Mouse (Mus musculus): Measurements from ENCODE around the gene Tm9sf4. TPM values are rescaled to one million over a fixed set of nuclear protein-coding genes. Genes with fewer than 3 reads are reported as not detected.

The Tm9sf4 gene
- polyA plus RNA-seq, 1 experiment from 2014 or later, result 78.6 TPM

GRCm38 (mm10) chr2:153198485-153198884, 37.4 kb downstream of the Tm9sf4 start:
- no peaks in the 10 kb centered on the region for H3K27me3 ChIP-seq
- H3K4me2 ChIP-seq (replicated peaks), result no peak overlapping the region
- WGBS, result 83% methylated on average over 5 of the region's 5 CpGs
- ATAC-seq, result no peak
- H3K4me1 ChIP-seq (replicated peaks), result peaks cover 3% of the 10 kb centered on the region; the same call in 1 of the 2 replicates
- H3K4me3 ChIP-seq (replicated peaks), result no peak overlapping the region
- no peak overlapping the region for H3K27ac ChIP-seq
- no peak overlapping the region for H3K9ac ChIP-seq (replicated peaks)
- H3K9me3 ChIP-seq, result no peaks in the 10 kb centered on the region
- H3K36me3 ChIP-seq, result peaks cover 81% of the 10 kb centered on the region

GRCm38 (mm10) chr2:153199114-153199513, 38.0 kb downstream of the Tm9sf4 start:
- H3K9ac ChIP-seq (replicated peaks), result no peak overlapping the region
- peaks cover 3% of the 10 kb centered on the region; the same call in 1 of the 2 replicates for H3K4me1 ChIP-seq (replicated peaks)
- H3K9me3 ChIP-seq, result no peaks in the 10 kb centered on the region
- H3K4me2 ChIP-seq (replicated peaks), result no peak overlapping the region
- peaks cover 84% of the 10 kb centered on the region for H3K36me3 ChIP-seq
- H3K27me3 ChIP-seq, result no peaks in the 10 kb centered on the region
- no peak overlapping the region for H3K4me3 ChIP-seq (replicated peaks)
- ATAC-seq, result no peak
- 91% methylated on average over 2 of the region's 2 CpGs for WGBS
- no peak overlapping the region for H3K27ac ChIP-seq

GRCm38 (mm10) chr2:153202766-153203165, 41.7 kb downstream of the Tm9sf4 start:
- ATAC-seq, result no peak
- Histone ChIP-seq H3K4me3 (replicated peaks) (no peak overlapping the region), H3K9me3 (no peaks in the 10 kb centered on the region), H3K36me3 (peaks cover 89% of the 10 kb centered on the region), H3K27me3 (no peaks in the 10 kb centered on the region), H3K27ac (no peak overlapping the region), H3K4me2 (replicated peaks) (no peak overlapping the region), H3K9ac (replicated peaks) (no peak overlapping the region), H3K4me1 (replicated peaks) (peaks cover 3% of the 10 kb centered on the region; the same call in 1 of the 2 replicates)
- 81% methylated on average over 1 of the region's 1 CpGs for WGBS

GRCm38 (mm10) chr2:153208149-153208548, 47.0 kb downstream of the Tm9sf4 start:
- Histone ChIP-seq H3K27me3 (no peaks in the 10 kb centered on the region), H3K4me2 (replicated peaks) (no peak overlapping the region), H3K4me1 (replicated peaks) (no peaks in the 10 kb centered on the region), H3K36me3 (peaks cover 77% of the 10 kb centered on the region), H3K27ac (no peak overlapping the region), H3K4me3 (replicated peaks) (no peak overlapping the region), H3K9ac (replicated peaks) (no peak overlapping the region), H3K9me3 (no peaks in the 10 kb centered on the region)
- ATAC-seq, result no peak
- 95% methylated on average over 2 of the region's 2 CpGs for WGBS

- no peaks in the 10 kb centered on the region for H3K27me3 ChIP-seq
- H3K4me1 ChIP-seq (replicated peaks), result no peaks in the 10 kb centered on the region
- no peak for ATAC-seq
- no peak overlapping the region for H3K4me2 ChIP-seq (replicated peaks)
- H3K4me3 ChIP-seq (replicated peaks), result no peak overlapping the region
- no peak overlapping the region for H3K9ac ChIP-seq (replicated peaks)
- H3K27ac ChIP-seq, result no peak overlapping the region
- H3K9me3 ChIP-seq, result no peaks in the 10 kb centered on the region
- peaks cover 68% of the 10 kb centered on the region for H3K36me3 ChIP-seq
- 95% methylated on average over 5 of the region's 5 CpGs for WGBS
Observed at GRCm38 (mm10) chr2:153209286-153209685, 48.2 kb downstream of the Tm9sf4 start.

GRCm38 (mm10) chr2:153211451-153211850, 50.3 kb downstream of the Tm9sf4 start:
- no peak overlapping the region for H3K4me3 ChIP-seq (replicated peaks)
- 94% methylated on average over 5 of the region's 5 CpGs for WGBS
- no peak overlapping the region for H3K9ac ChIP-seq (replicated peaks)
- H3K4me1 ChIP-seq (replicated peaks), result no peaks in the 10 kb centered on the region
- no peaks in the 10 kb centered on the region for H3K9me3 ChIP-seq
- no peak overlapping the region for H3K27ac ChIP-seq
- no peak overlapping the region for H3K4me2 ChIP-seq (replicated peaks)
- peaks cover 46% of the 10 kb centered on the region for H3K36me3 ChIP-seq
- no peaks in the 10 kb centered on the region for H3K27me3 ChIP-seq
- ATAC-seq, result no peak

- ATAC-seq, result no peak
- H3K36me3 ChIP-seq, result peaks cover 28% of the 10 kb centered on the region
- H3K4me1 ChIP-seq (replicated peaks), result no peaks in the 10 kb centered on the region
- no peak overlapping the region for H3K4me2 ChIP-seq (replicated peaks)
- no peaks in the 10 kb centered on the region for H3K9me3 ChIP-seq
- no peaks in the 10 kb centered on the region for H3K27me3 ChIP-seq
- H3K9ac ChIP-seq (replicated peaks), result no peak overlapping the region
- no peak overlapping the region for H3K4me3 ChIP-seq (replicated peaks)
- WGBS, result 90% methylated on average over 4 of the region's 4 CpGs
- no peak overlapping the region for H3K27ac ChIP-seq
Observed at GRCm38 (mm10) chr2:153213351-153213750, 52.2 kb downstream of the Tm9sf4 start.

- ATAC-seq, result no peak
- no peaks in the 10 kb centered on the region for H3K4me1 ChIP-seq (replicated peaks)
- 85% methylated on average over 6 of the region's 6 CpGs for WGBS
Observed at GRCm38 (mm10) chr2:153214771-153215259, 53.7 kb downstream of the Tm9sf4 start.

GRCm38 (mm10) chr2:153215421-153215820, 54.3 kb downstream of the Tm9sf4 start:
- whole genome bisulfite sequencing, result 80% methylated on average over 4 of the region's 4 CpGs
- ATAC-seq, result no peak
- H3K4me3 ChIP-seq (replicated peaks), result no peak overlapping the region
- H3K27me3 ChIP-seq, result no peaks in the 10 kb centered on the region
- H3K4me2 ChIP-seq (replicated peaks), result no peak overlapping the region
- H3K9me3 ChIP-seq, result no peaks in the 10 kb centered on the region
- H3K9ac ChIP-seq (replicated peaks), result no peak overlapping the region
- peaks cover 13% of the 10 kb centered on the region; the same call in 1 of the 2 replicates for H3K36me3 ChIP-seq
- no peak overlapping the region for H3K27ac ChIP-seq
- H3K4me1 ChIP-seq (replicated peaks), result no peaks in the 10 kb centered on the region

More at GRCm38 (mm10) chr2:153214771-153215259, 53.7 kb downstream of the Tm9sf4 start:
- Histone ChIP-seq H3K27ac (no peak overlapping the region), H3K9me3 (no peaks in the 10 kb centered on the region), H3K9ac (replicated peaks) (no peak overlapping the region), H3K4me2 (replicated peaks) (no peak overlapping the region), H3K36me3 (peaks cover 13% of the 10 kb centered on the region), H3K27me3 (no peaks in the 10 kb centered on the region), H3K4me3 (replicated peaks) (no peak overlapping the region)

- Histone ChIP-seq H3K9me3 (no peaks in the 10 kb centered on the region), H3K27ac (no peak overlapping the region), H3K4me3 (replicated peaks) (no peak overlapping the region), H3K9ac (replicated peaks) (no peak overlapping the region), H3K4me1 (replicated peaks) (no peaks in the 10 kb centered on the region), H3K36me3 (0 out of 2 replicates have a peak, but pooled peaks cover 13% of the 10 kb centered on the region), H3K4me2 (replicated peaks) (no peak overlapping the region), H3K27me3 (no peaks in the 10 kb centered on the region)
- ATAC-seq, result no peak
- WGBS, result 89% methylated on average over 10 of the region's 10 CpGs
Observed at GRCm38 (mm10) chr2:153217826-153218340, 56.8 kb downstream of the Tm9sf4 start.

GRCm38 (mm10) chr2:153218516-153218915, 57.4 kb downstream of the Tm9sf4 start:
- no peak overlapping the region for H3K9ac ChIP-seq (replicated peaks)
- H3K27ac ChIP-seq, result no peak overlapping the region
- H3K4me1 ChIP-seq (replicated peaks), result no peaks in the 10 kb centered on the region
- no peak overlapping the region for H3K4me3 ChIP-seq (replicated peaks)
- H3K9me3 ChIP-seq, result no peaks in the 10 kb centered on the region
- no peak overlapping the region for H3K4me2 ChIP-seq (replicated peaks)
- H3K27me3 ChIP-seq, result no peaks in the 10 kb centered on the region
- no peak for ATAC-seq
- H3K36me3 ChIP-seq, result 0 out of 2 replicates have a peak, but pooled peaks cover 13% of the 10 kb centered on the region
- WGBS, result 84% methylated on average over 3 of the region's 3 CpGs

- H3K36me3 ChIP-seq, result 0 out of 2 replicates have a peak, but pooled peaks cover 13% of the 10 kb centered on the region
- no peak overlapping the region for H3K4me2 ChIP-seq (replicated peaks)
- no peak overlapping the region for H3K27ac ChIP-seq
- no peaks in the 10 kb centered on the region for H3K27me3 ChIP-seq
- no peak overlapping the region for H3K9ac ChIP-seq (replicated peaks)
- 88% methylated on average over 4 of the region's 4 CpGs for WGBS
- H3K4me3 ChIP-seq (replicated peaks), result no peak overlapping the region
- no peaks in the 10 kb centered on the region for H3K9me3 ChIP-seq
- ATAC-seq, result no peak
- H3K4me1 ChIP-seq (replicated peaks), result peaks cover 17% of the 10 kb centered on the region
Observed at GRCm38 (mm10) chr2:153221620-153222019, 60.5 kb downstream of the Tm9sf4 start.

GRCm38 (mm10) chr2:153222130-153222529, 61.0 kb downstream of the Tm9sf4 start:
- no peak for ATAC-seq
- H3K36me3 ChIP-seq, result 0 out of 2 replicates have a peak, but pooled peaks cover 13% of the 10 kb centered on the region
- peaks cover 17% of the 10 kb centered on the region for H3K4me1 ChIP-seq (replicated peaks)
- no peaks in the 10 kb centered on the region for H3K9me3 ChIP-seq
- no peak overlapping the region for H3K4me2 ChIP-seq (replicated peaks)
- H3K4me3 ChIP-seq (replicated peaks), result no peak overlapping the region
- no peak overlapping the region for H3K27ac ChIP-seq
- H3K9ac ChIP-seq (replicated peaks), result no peak overlapping the region
- H3K27me3 ChIP-seq, result no peaks in the 10 kb centered on the region

Measured in midbrain, embryonic 13.5 days (tissue).